Mouse (Mus musculus): Measurements from ENCODE around the gene Fez1. TPM values are rescaled to one million over a fixed set of nuclear protein-coding genes. Genes with fewer than 3 reads are reported as not detected.

Gene Fez1
- polyA plus RNA-seq, 1 experiment from 2014 or later = 3.8 TPM

GRCm38 (mm10) chr9:36814486-36814885 lies 7.2 kb upstream of the Fez1 start:
- Histone ChIP-seq H3K9me3 (no peaks in the 10 kb centered on the region), H3K4me1 (no peaks in the 10 kb centered on the region), H3K4me3 (no peak overlapping the region), H3K36me3 (no peaks in the 10 kb centered on the region), H3K27ac (no peak overlapping the region), H3K27me3 (ENCODE audit: insufficient read depth, poor library complexity, severe bottlenecking) (no peaks in the 10 kb centered on the region)
- 74% methylated on average over 3 of the region's 3 CpGs for WGBS
- no peak for DNase-seq (ENCODE audit: low spot score)

- Histone ChIP-seq H3K4me3 (no peak overlapping the region), H3K4me1 (peaks cover 6% of the 10 kb centered on the region; the same call in 1 of the 2 replicates), H3K9me3 (no peaks in the 10 kb centered on the region), H3K36me3 (no peaks in the 10 kb centered on the region), H3K27me3 (ENCODE audit: insufficient read depth, poor library complexity, severe bottlenecking) (no peaks in the 10 kb centered on the region), H3K27ac (no peak overlapping the region)
- 60% methylated on average over 4 of the region's 4 CpGs for WGBS
- no peak for DNase-seq (ENCODE audit: low spot score)
Measured at GRCm38 (mm10) chr9:36818905-36819304, 2.8 kb upstream of the Fez1 start.

- no peaks in the 10 kb centered on the region for H3K27me3 ChIP-seq (ENCODE audit: insufficient read depth, poor library complexity, severe bottlenecking)
- WGBS = 53% methylated on average over 9 of the region's 9 CpGs
- H3K27ac ChIP-seq = no peak overlapping the region
- H3K9me3 ChIP-seq = no peaks in the 10 kb centered on the region
- H3K4me3 ChIP-seq = no peak overlapping the region
- DNase-seq (ENCODE audit: low spot score) = no peak
- peaks cover 6% of the 10 kb centered on the region; the same call in 1 of the 2 replicates for H3K4me1 ChIP-seq
- H3K36me3 ChIP-seq = no peaks in the 10 kb centered on the region
Measured at GRCm38 (mm10) chr9:36820969-36821643, 558 bp upstream of the Fez1 start.

- no peaks in the 10 kb centered on the region for H3K36me3 ChIP-seq
- no peak overlapping the region for H3K27ac ChIP-seq
- no peak overlapping the region for H3K4me3 ChIP-seq
- H3K9me3 ChIP-seq = no peaks in the 10 kb centered on the region
- no peak for DNase-seq (ENCODE audit: low spot score)
- no peaks in the 10 kb centered on the region for H3K27me3 ChIP-seq (ENCODE audit: insufficient read depth, poor library complexity, severe bottlenecking)
- H3K4me1 ChIP-seq = peaks cover 6% of the 10 kb centered on the region; the same call in 1 of the 2 replicates
- WGBS = 31% methylated on average over 2 of the region's 2 CpGs
Measured at GRCm38 (mm10) chr9:36822024-36822423, 360 bp downstream of the Fez1 start.

- H3K27me3 ChIP-seq (ENCODE audit: insufficient read depth, poor library complexity, severe bottlenecking) = no peaks in the 10 kb centered on the region
- H3K9me3 ChIP-seq = no peaks in the 10 kb centered on the region
- H3K36me3 ChIP-seq = no peaks in the 10 kb centered on the region
- no peak for DNase-seq (ENCODE audit: low spot score)
- H3K4me3 ChIP-seq = no peak overlapping the region
- H3K27ac ChIP-seq = no peak overlapping the region
- WGBS = 53% methylated on average over 2 of the region's 2 CpGs
- peaks cover under 1% of the 10 kb centered on the region; the same call in 1 of the 2 replicates for H3K4me1 ChIP-seq
Measured at GRCm38 (mm10) chr9:36826612-36827363, 5.1 kb downstream of the Fez1 start.

- H3K4me1 ChIP-seq = peaks cover 13% of the 10 kb centered on the region
- no peak for DNase-seq (ENCODE audit: low spot score)
- no peaks in the 10 kb centered on the region for H3K9me3 ChIP-seq
- no peak overlapping the region for H3K4me3 ChIP-seq
- no peak overlapping the region for H3K27ac ChIP-seq
- WGBS = 70% methylated on average over 6 of the region's 6 CpGs
- H3K36me3 ChIP-seq = no peaks in the 10 kb centered on the region
- peaks cover 17% of the 10 kb centered on the region for H3K27me3 ChIP-seq (ENCODE audit: insufficient read depth, poor library complexity, severe bottlenecking)
Measured at GRCm38 (mm10) chr9:36831401-36831800, 9.7 kb downstream of the Fez1 start.

- Histone ChIP-seq H3K9me3 (no peaks in the 10 kb centered on the region), H3K36me3 (no peaks in the 10 kb centered on the region), H3K4me3 (peak overlapping the region; percentile 64), H3K27me3 (ENCODE audit: insufficient read depth, poor library complexity, severe bottlenecking) (peaks cover 17% of the 10 kb centered on the region), H3K4me1 (peaks cover 13% of the 10 kb centered on the region), H3K27ac (peak overlapping the region; percentile 44; the same call in 1 of the 2 replicates)
- DNase-seq (ENCODE audit: low spot score) = peak; percentile 82
- WGBS = under 1% methylated on average over 32 of the region's 32 CpGs
Measured at GRCm38 (mm10) chr9:36832529-36832928, 10.9 kb downstream of the Fez1 start.

- WGBS = 6% methylated on average over 31 of the region's 31 CpGs
Measured at GRCm38 (mm10) chr9:36833043-36833881, 11.6 kb downstream of the Fez1 start.

GRCm38 (mm10) chr9:36833914-36834313 lies 12.2 kb downstream of the Fez1 start:
- Histone ChIP-seq H3K9me3 (no peaks in the 10 kb centered on the region), H3K27me3 (ENCODE audit: insufficient read depth, poor library complexity, severe bottlenecking) (peaks cover 17% of the 10 kb centered on the region), H3K36me3 (no peaks in the 10 kb centered on the region), H3K4me1 (peaks cover 13% of the 10 kb centered on the region), H3K4me3 (peak overlapping the region; percentile 64), H3K27ac (no peak overlapping the region)
- DNase-seq (ENCODE audit: low spot score) = no peak
- WGBS = 38% methylated on average over 3 of the region's 3 CpGs

More at GRCm38 (mm10) chr9:36833043-36833881, 11.6 kb downstream of the Fez1 start:
- Histone ChIP-seq H3K27ac (peak overlapping the region; percentile 44; the same call in 1 of the 2 replicates), H3K27me3 (ENCODE audit: insufficient read depth, poor library complexity, severe bottlenecking) (peaks cover 17% of the 10 kb centered on the region), H3K36me3 (no peaks in the 10 kb centered on the region), H3K4me1 (peaks cover 13% of the 10 kb centered on the region), H3K4me3 (peak overlapping the region; percentile 64), H3K9me3 (no peaks in the 10 kb centered on the region)
- DNase-seq (ENCODE audit: low spot score) = no peak

- Histone ChIP-seq H3K4me3 (no peak overlapping the region), H3K27me3 (ENCODE audit: insufficient read depth, poor library complexity, severe bottlenecking) (no peaks in the 10 kb centered on the region), H3K27ac (no peak overlapping the region), H3K9me3 (no peaks in the 10 kb centered on the region), H3K36me3 (no peaks in the 10 kb centered on the region), H3K4me1 (no peaks in the 10 kb centered on the region)
- 47% methylated on average over 4 of the region's 4 CpGs for WGBS
- DNase-seq (ENCODE audit: low spot score) = no peak
Measured at GRCm38 (mm10) chr9:36846346-36846745, 24.7 kb downstream of the Fez1 start.

GRCm38 (mm10) chr9:36848661-36849060 lies 27.0 kb downstream of the Fez1 start:
- Histone ChIP-seq H3K27me3 (ENCODE audit: insufficient read depth, poor library complexity, severe bottlenecking) (no peaks in the 10 kb centered on the region), H3K27ac (no peak overlapping the region), H3K36me3 (no peaks in the 10 kb centered on the region), H3K4me3 (no peak overlapping the region), H3K4me1 (no peaks in the 10 kb centered on the region), H3K9me3 (no peaks in the 10 kb centered on the region)
- WGBS = 80% methylated on average over 2 of the region's 2 CpGs
- DNase-seq (ENCODE audit: low spot score) = no peak

GRCm38 (mm10) chr9:36850091-36850490 lies 28.4 kb downstream of the Fez1 start:
- Histone ChIP-seq H3K4me1 (no peaks in the 10 kb centered on the region), H3K36me3 (no peaks in the 10 kb centered on the region), H3K27ac (no peak overlapping the region), H3K4me3 (no peak overlapping the region), H3K9me3 (no peaks in the 10 kb centered on the region), H3K27me3 (ENCODE audit: insufficient read depth, poor library complexity, severe bottlenecking) (no peaks in the 10 kb centered on the region)
- WGBS = 42% methylated on average over 1 of the region's 1 CpGs
- DNase-seq (ENCODE audit: low spot score) = no peak

Data from heart, embryonic 10.5 days (tissue).